31 mouse cellular contexts compared by ENCODE assay signal in the genomic region with DNA sequence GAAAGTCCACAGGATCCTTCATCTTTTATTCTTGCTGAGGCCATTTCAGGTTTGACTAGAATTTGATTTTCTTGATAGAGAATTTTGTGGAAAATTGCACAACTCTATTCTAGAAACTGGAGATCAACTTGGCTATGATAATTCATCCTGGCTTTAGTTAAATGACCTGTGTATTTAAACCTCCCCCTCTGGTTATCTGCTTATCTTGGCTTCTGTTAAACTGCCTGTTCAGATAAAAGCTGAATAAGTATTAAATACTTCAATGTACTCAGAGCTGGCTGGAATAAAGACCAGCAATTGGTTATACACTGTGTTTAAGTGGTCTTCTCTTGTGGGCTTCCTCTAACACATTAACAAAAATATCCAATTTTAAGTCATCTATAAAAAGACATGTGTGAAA.
"Had no signal": no experiment of that assay in that cellular context is flagged by ENCODE, and none has a peak within 500 bp of the region (broad histone marks: within the 10 kb centered on the region; RNA-seq: fewer than 3 reads in every experiment).

No protein-coding gene starts in this region.

- H3K4me2 ChIP-seq: limb, embryonic 12.5 days; limb, embryonic 13.5 days; limb, embryonic 15.5 days; liver, embryonic 11.5 days; liver, embryonic 13.5 days; liver, embryonic 15.5 days; lung, embryonic 14.5 days; lung, embryonic 15.5 days; midbrain, embryonic 11.5 days; midbrain, embryonic 12.5 days; midbrain, embryonic 13.5 days; midbrain, embryonic 15.5 days had no signal

- H3K9me3 ChIP-seq: limb, embryonic 15.5 days; liver, embryonic 15.5 days; lung, embryonic 15.5 days had no signal

- DNase-seq: left cerebral cortex, postnatal 4 days; liver; liver, embryonic 13.5 days; liver, postnatal 0 days; lung, adult 18-20 months; lung, adult 2 months; lung, embryonic 14.5 days; lung, postnatal 10 days; lung, postnatal 14 days; lung, postnatal 36 days; lung, postnatal 4 days; midbrain, embryonic 14.5 days had no signal

- H3K27ac ChIP-seq: left cerebral cortex, adult 2 months; limb, embryonic 10.5 days; limb, embryonic 12.5 days; limb, embryonic 13.5 days; limb, embryonic 15.5 days; liver, embryonic 13.5 days; liver, embryonic 14.5 days; liver, embryonic 15.5 days; lung, embryonic 15.5 days; macrophage; midbrain, embryonic 10.5 days; midbrain, embryonic 12.5 days; midbrain, embryonic 13.5 days; midbrain, embryonic 15.5 days had no signal

- H3K4me1 ChIP-seq: limb, embryonic 10.5 days; limb, embryonic 12.5 days; limb, embryonic 13.5 days; limb, embryonic 15.5 days; liver, embryonic 13.5 days; liver, embryonic 15.5 days; lung, embryonic 15.5 days; megakaryocyte, embryonic 14.5 days; midbrain, embryonic 10.5 days; midbrain, embryonic 12.5 days; midbrain, embryonic 13.5 days; midbrain, embryonic 15.5 days had no signal

- ATAC-seq: liver, postnatal 0 days; lung, postnatal 0 days; midbrain, embryonic 13.5 days; midbrain, embryonic 15.5 days; midbrain, embryonic 16.5 days had no signal

- H3K4me3 ChIP-seq: left cerebral cortex, adult 2 months; limb, embryonic 10.5 days; limb, embryonic 12.5 days; limb, embryonic 13.5 days; limb, embryonic 15.5 days; liver, embryonic 13.5 days; liver, embryonic 15.5 days; lung, embryonic 15.5 days; megakaryocyte, embryonic 14.5 days; midbrain, embryonic 10.5 days; midbrain, embryonic 12.5 days; midbrain, embryonic 13.5 days; midbrain, embryonic 15.5 days; myocyte had no signal

- H3K27me3 ChIP-seq: limb, embryonic 12.5 days; limb, embryonic 13.5 days; limb, embryonic 15.5 days; liver, embryonic 13.5 days; liver, embryonic 15.5 days; lung, embryonic 15.5 days; megakaryocyte, embryonic 14.5 days; midbrain, embryonic 12.5 days; midbrain, embryonic 13.5 days; midbrain, embryonic 15.5 days had no signal

- H3K9ac ChIP-seq: limb, embryonic 12.5 days; limb, embryonic 13.5 days; limb, embryonic 15.5 days; liver, embryonic 13.5 days; liver, embryonic 14.5 days; liver, embryonic 15.5 days; liver, postnatal 0 days; lung, embryonic 14.5 days; lung, embryonic 15.5 days; midbrain, embryonic 12.5 days; midbrain, embryonic 13.5 days; midbrain, embryonic 15.5 days had no signal
